In genomic region chr4:106841303-106841702, GRCm38 (mm10) we compare ENCODE assay signal across 7 mouse cellular contexts. TPM values are rescaled to one million over a fixed set of nuclear protein-coding genes. Genes with fewer than 3 reads are reported as not detected.
DNase-seq lines count a peak whose midpoint lies in the region; ATAC-seq and TF ChIP-seq lines count a peak whose summit lies in the region.

No protein-coding gene starts in this region.

- no peak overlapping the region for H3K4me3 ChIP-seq in lung, embryonic 14.5 days (ENCODE audit: low read depth, low read length)
- no peak overlapping the region for H3K4me3 ChIP-seq in lung, adult 2 months (replicated peaks; ENCODE audit: extremely low read depth, low read depth, low read length)
- no peak overlapping the region for H3K4me3 ChIP-seq in forebrain, embryonic 11.5 days (ENCODE audit: low read depth, low read length)
- H3K4me3 ChIP-seq in intestine, embryonic 16.5 days (ENCODE audit: low read length) = no peak overlapping the region
- no peak overlapping the region for H3K4me3 ChIP-seq in stomach, postnatal 0 days (ENCODE audit: low read depth, low read length)

- ATAC-seq in lung, embryonic 14.5 days (ENCODE audit: insufficient read depth) = no peak
- no peak for ATAC-seq in forebrain, embryonic 11.5 days (replicated peaks; ENCODE audit: low FRiP score)
- ATAC-seq in intestine, embryonic 16.5 days = no peak
- ATAC-seq in stomach, postnatal 0 days (ENCODE audit: low FRiP score, low TSS enrichment) = no peak

- H3K36me3 ChIP-seq in lung, embryonic 14.5 days (ENCODE audit: insufficient read depth) = no peaks in the 10 kb centered on the region
- H3K36me3 ChIP-seq in forebrain, embryonic 11.5 days (ENCODE audit: control insufficient read depth, insufficient read depth, low read length) = no peaks in the 10 kb centered on the region
- H3K36me3 ChIP-seq in intestine, embryonic 16.5 days (ENCODE audit: control insufficient read depth, insufficient read depth, low read length) = no peaks in the 10 kb centered on the region
- no peaks in the 10 kb centered on the region for H3K36me3 ChIP-seq in stomach, postnatal 0 days (ENCODE audit: control insufficient read depth, insufficient read depth, low read length)

- peak overlapping the region; percentile 73 for H3K9ac ChIP-seq in lung, embryonic 14.5 days
- H3K9ac ChIP-seq in forebrain, embryonic 11.5 days (ENCODE audit: low read length) = peak overlapping the region; percentile 86
- H3K9ac ChIP-seq in intestine, embryonic 16.5 days (ENCODE audit: low read depth, low read length) = peak overlapping the region; percentile 41
- no peak overlapping the region for H3K9ac ChIP-seq in stomach, postnatal 0 days (ENCODE audit: low read length)

- peak overlapping the region; percentile 100 for H3K4me2 ChIP-seq in lung, embryonic 14.5 days
- H3K4me2 ChIP-seq in forebrain, embryonic 11.5 days (ENCODE audit: low read depth, low read length, severe bottlenecking) = 0 out of 2 replicates have a peak overlapping the region, but pooled peaks have one; percentile 15
- 0 out of 2 replicates have a peak overlapping the region, but pooled peaks have one; percentile 88 for H3K4me2 ChIP-seq in intestine, embryonic 16.5 days (ENCODE audit: low read depth, low read length)
- H3K4me2 ChIP-seq in stomach, postnatal 0 days (replicated peaks; ENCODE audit: low read depth) = no peak overlapping the region

- TF ChIP-seq CTCF in lung, embryonic 14.5 days (IDR thresholded peaks at IDR 0.05; ENCODE audit: low read depth) = no peak
- no peak for TF ChIP-seq CTCF in lung, adult 2 months (IDR thresholded peaks at IDR 0.05; ENCODE audit: insufficient read depth, low read length)
- TF ChIP-seq CTCF in stomach, postnatal 0 days (IDR thresholded peaks at IDR 0.05; ENCODE audit: low read depth) = no peak

- no peaks in the 10 kb centered on the region for H3K9me3 ChIP-seq in lung, embryonic 14.5 days (ENCODE audit: low read depth, low read length)
- H3K9me3 ChIP-seq in forebrain, embryonic 11.5 days (ENCODE audit: control insufficient read depth, low read length) = no peaks in the 10 kb centered on the region
- no peaks in the 10 kb centered on the region for H3K9me3 ChIP-seq in intestine, embryonic 16.5 days (ENCODE audit: control insufficient read depth, low read length)
- no peaks in the 10 kb centered on the region for H3K9me3 ChIP-seq in stomach, postnatal 0 days (ENCODE audit: control insufficient read depth, low read length)

- TF ChIP-seq POLR2A in lung, adult 2 months (IDR thresholded peaks at IDR 0.05; ENCODE audit: borderline replicate concordance, extremely low read depth, low read depth, low read length) = no peak

- no peak for TF ChIP-seq EP300 in stomach, postnatal 0 days (optimal IDR thresholded peaks at IDR 0.05)

- peak; percentile 70 for DNase-seq in lung, embryonic 14.5 days
- no peak for DNase-seq in lung, adult 2 months
- DNase-seq in forebrain, embryonic 11.5 days (ENCODE audit: low spot score) = no peak
- no peak for DNase-seq in stomach, postnatal 0 days (ENCODE audit: low spot score)
- no peak for DNase-seq in yolk sac, embryonic 10.5 days (ENCODE audit: low spot score)
- no peak for DNase-seq in adrenal gland, postnatal 14 days

- H3K4me1 ChIP-seq in lung, embryonic 14.5 days (ENCODE audit: insufficient read depth) = peaks cover 31% of the 10 kb centered on the region
- peaks cover 12% of the 10 kb centered on the region for H3K4me1 ChIP-seq in lung, adult 2 months (ENCODE audit: control insufficient read depth, insufficient read depth, low read length)
- peaks cover 29% of the 10 kb centered on the region for H3K4me1 ChIP-seq in forebrain, embryonic 11.5 days (replicated peaks; ENCODE audit: control insufficient read depth, insufficient read depth, low read length)
- H3K4me1 ChIP-seq in intestine, embryonic 16.5 days (ENCODE audit: control insufficient read depth, insufficient read depth, low read length) = peaks cover 29% of the 10 kb centered on the region
- 0 out of 2 replicates have a peak, but pooled peaks cover 5% of the 10 kb centered on the region for H3K4me1 ChIP-seq in stomach, postnatal 0 days (replicated peaks; ENCODE audit: control insufficient read depth, insufficient read depth)

- peak overlapping the region; percentile 99 for H3K27ac ChIP-seq in lung, embryonic 14.5 days (ENCODE audit: low read depth)
- peak overlapping the region; percentile 99 for H3K27ac ChIP-seq in forebrain, embryonic 11.5 days (ENCODE audit: low read depth, low read length)
- peak overlapping the region; percentile 94 for H3K27ac ChIP-seq in intestine, embryonic 16.5 days (ENCODE audit: low read length)
- H3K27ac ChIP-seq in stomach, postnatal 0 days (replicated peaks) = peak overlapping the region; percentile 96

- H3K27me3 ChIP-seq in lung, embryonic 14.5 days (ENCODE audit: insufficient read depth, low read length) = no peaks in the 10 kb centered on the region
- H3K27me3 ChIP-seq in forebrain, embryonic 11.5 days (ENCODE audit: control insufficient read depth, insufficient read depth, low read length) = peaks cover 5% of the 10 kb centered on the region; the same call in 1 of the 2 replicates
- no peaks in the 10 kb centered on the region for H3K27me3 ChIP-seq in intestine, embryonic 16.5 days (replicated peaks; ENCODE audit: control insufficient read depth, insufficient read depth, low read length)
- H3K27me3 ChIP-seq in stomach, postnatal 0 days (ENCODE audit: control insufficient read depth, insufficient read depth, low read length) = no peaks in the 10 kb centered on the region

- WGBS in lung, embryonic 14.5 days = 18% methylated on average over 7 of the region's 7 CpGs
- WGBS in lung, adult 2 months = 26% methylated on average over 7 of the region's 7 CpGs
- WGBS in forebrain, embryonic 11.5 days = 8% methylated on average over 7 of the region's 7 CpGs
- 36% methylated on average over 7 of the region's 7 CpGs for WGBS in intestine, embryonic 16.5 days
- 27% methylated on average over 7 of the region's 7 CpGs for WGBS in stomach, postnatal 0 days

RNA-seq across cellular contexts. Expression of gene Acot11, which starts 36.5 kb away (rescaled TPM):
- polyA plus RNA-seq in lung, embryonic 14.5 days (2014; fragmentation: Nextera tagmentation; extraction: Ambion mirVana) = 0.84 and 1.1 TPM in 2 replicates
- 9.8 and 18.6 TPM in 2 replicates for polyA plus RNA-seq in lung, adult 2 months (2012; rRNA removed)
- polyA plus RNA-seq in forebrain, embryonic 11.5 days (2014; fragmentation: Nextera tagmentation; extraction: Ambion mirVana) = 1.6 and 1.8 TPM in 2 replicates
- polyA plus RNA-seq in intestine, embryonic 16.5 days (2015; fragmentation: Nextera tagmentation; extraction: Ambion mirVana) = 18.3 and 21.5 TPM in 2 replicates
- polyA plus RNA-seq in stomach, postnatal 0 days (2015; fragmentation: Nextera tagmentation; extraction: Ambion mirVana) = 2.8 and 3.1 TPM in 2 replicates
- 55.2 and 61.6 TPM in 2 replicates for total RNA-seq in adrenal gland, postnatal 14 days (2021)
